Mouse (Mus musculus) brown adipose tissue, adult 24 weeks (tissue): ENCODE measurements around the gene Zfp697. TPM values are rescaled to one million over a fixed set of nuclear protein-coding genes. Genes with fewer than 3 reads are reported as not detected.
"Not testable (repeated sequence)": the region's sequence is repeated elsewhere in the genome, so short reads cannot be mapped to it uniquely, and the experiment has no call there.

Experiments used
- H3K27ac ChIP-seq: fragments of 200-500 bp; replicated peaks from 2 replicates; pipeline ENCODE4 v1.5.1; 2012; ENCODE audit warnings: low read depth, mild to moderate bottlenecking, low read length
- H3K4me1 ChIP-seq: fragments of 200-500 bp; 2 replicates; pipeline ENCODE4 v1.6.1; 2012; ENCODE audit warnings: low read length, mixed read lengths; ENCODE audit not compliant: control insufficient read depth, insufficient read depth, insufficient read length
- H3K4me3 ChIP-seq: fragments of 200-500 bp; 2 replicates; pipeline ENCODE4 v1.5.1; 2012; ENCODE audit warnings: low read depth, mild to moderate bottlenecking, low read length, moderate library complexity; ENCODE audit not compliant: insufficient read depth
- polyA plus RNA-seq: library from polyadenylated mRNA; stranded (reverse); fragments of >200 nt; gene quantifications from 2 replicates; pipeline ENCODE4 v1.2.4, GENCODE M21; 2012; ENCODE audit not compliant: missing spikeins, insufficient read depth, insufficient read length

Zfp697 gene
- 3.3 and 5.7 TPM in 2 replicates for polyA plus RNA-seq

GRCm38 (mm10) chr3:98382246-98382939, at the start of gene Zfp697:
TSS of gene Zfp697 (plus strand) at chr3:98382461.
- Histone ChIP-seq H3K4me3 (peak within 1 kb of the TSS; percentile 80), H3K4me1 (peaks cover 3% of the 10 kb centered on the region), H3K27ac (0 out of 2 replicates have a peak within 1 kb of the TSS, but pooled peaks have one; percentile 11)

- Histone ChIP-seq H3K4me3 (no peak overlapping the region), H3K4me1 (no peaks in the 10 kb centered on the region; the same call in 1 of the 2 replicates)
Measured at GRCm38 (mm10) chr3:98334010-98334409, 48.3 kb upstream of the Zfp697 start.

GRCm38 (mm10) chr3:98335331-98335730, 46.9 kb upstream of the Zfp697 start:
- Histone ChIP-seq H3K4me1 (peaks cover 3% of the 10 kb centered on the region), H3K4me3 (no peak overlapping the region), H3K27ac (no peak overlapping the region)

More at GRCm38 (mm10) chr3:98334010-98334409, 48.3 kb upstream of the Zfp697 start:
- H3K27ac ChIP-seq, result no peak overlapping the region

- Histone ChIP-seq H3K27ac (no peak overlapping the region), H3K4me3 (no peak overlapping the region), H3K4me1 (peaks cover 4% of the 10 kb centered on the region)
Measured at GRCm38 (mm10) chr3:98335886-98336285, 46.4 kb upstream of the Zfp697 start.

GRCm38 (mm10) chr3:98336661-98337654, 45.3 kb upstream of the Zfp697 start:
- peaks cover 7% of the 10 kb centered on the region for H3K4me1 ChIP-seq
- no peak overlapping the region for H3K27ac ChIP-seq
- H3K4me3 ChIP-seq, result no peak overlapping the region

GRCm38 (mm10) chr3:98338584-98339041, 43.6 kb upstream of the Zfp697 start:
- Histone ChIP-seq H3K27ac (no peak overlapping the region), H3K4me3 (peak overlapping the region; percentile 57), H3K4me1 (peaks cover 7% of the 10 kb centered on the region)

- Histone ChIP-seq H3K27ac (no peak overlapping the region), H3K4me3 (peak overlapping the region; percentile 57), H3K4me1 (peaks cover 7% of the 10 kb centered on the region)
Measured at GRCm38 (mm10) chr3:98339097-98339705, 43.1 kb upstream of the Zfp697 start.

- not testable (repeated sequence) for H3K4me1 ChIP-seq, H3K27ac ChIP-seq
- peak within 1 kb of the TSS; percentile 57 for H3K4me3 ChIP-seq
Measured at GRCm38 (mm10) chr3:98339706-98340109, 42.6 kb upstream of the Zfp697 start, which contains the start of gene Phgdh. TSS of gene Phgdh (minus strand) at chr3:98339990.

GRCm38 (mm10) chr3:98340818-98341594, 41.3 kb upstream of the Zfp697 start:
- Histone ChIP-seq H3K4me3 (no peak overlapping the region), H3K4me1 (peaks cover 7% of the 10 kb centered on the region; the same call in 1 of the 2 replicates), H3K27ac (no peak overlapping the region)

GRCm38 (mm10) chr3:98343235-98343634, 39.0 kb upstream of the Zfp697 start:
- H3K27ac ChIP-seq, result no peak overlapping the region
- H3K4me1 ChIP-seq, result peaks cover 7% of the 10 kb centered on the region; the same call in 1 of the 2 replicates
- H3K4me3 ChIP-seq, result no peak overlapping the region

GRCm38 (mm10) chr3:98348106-98348505, 34.2 kb upstream of the Zfp697 start:
- Histone ChIP-seq H3K27ac (no peak overlapping the region), H3K4me1 (no peaks in the 10 kb centered on the region), H3K4me3 (no peak overlapping the region)

- H3K4me3 ChIP-seq, result no peak overlapping the region
- H3K4me1 ChIP-seq, result no peaks in the 10 kb centered on the region
- H3K27ac ChIP-seq, result no peak overlapping the region
Measured at GRCm38 (mm10) chr3:98348705-98349104, 33.6 kb upstream of the Zfp697 start.

- H3K4me3 ChIP-seq, result no peak overlapping the region
- H3K4me1 ChIP-seq, result no peaks in the 10 kb centered on the region
- no peak overlapping the region for H3K27ac ChIP-seq
Measured at GRCm38 (mm10) chr3:98353892-98354291, 28.4 kb upstream of the Zfp697 start.

- Histone ChIP-seq H3K4me3 (no peak overlapping the region), H3K4me1 (no peaks in the 10 kb centered on the region), H3K27ac (no peak overlapping the region)
Measured at GRCm38 (mm10) chr3:98355344-98356025, 26.8 kb upstream of the Zfp697 start.
